Mouse (Mus musculus): ENCODE data around the gene Sec22a.
A peak's percentile ranks its signal among the peaks of the same experiment; 100 is the strongest.

Sec22a gene

DNA sequence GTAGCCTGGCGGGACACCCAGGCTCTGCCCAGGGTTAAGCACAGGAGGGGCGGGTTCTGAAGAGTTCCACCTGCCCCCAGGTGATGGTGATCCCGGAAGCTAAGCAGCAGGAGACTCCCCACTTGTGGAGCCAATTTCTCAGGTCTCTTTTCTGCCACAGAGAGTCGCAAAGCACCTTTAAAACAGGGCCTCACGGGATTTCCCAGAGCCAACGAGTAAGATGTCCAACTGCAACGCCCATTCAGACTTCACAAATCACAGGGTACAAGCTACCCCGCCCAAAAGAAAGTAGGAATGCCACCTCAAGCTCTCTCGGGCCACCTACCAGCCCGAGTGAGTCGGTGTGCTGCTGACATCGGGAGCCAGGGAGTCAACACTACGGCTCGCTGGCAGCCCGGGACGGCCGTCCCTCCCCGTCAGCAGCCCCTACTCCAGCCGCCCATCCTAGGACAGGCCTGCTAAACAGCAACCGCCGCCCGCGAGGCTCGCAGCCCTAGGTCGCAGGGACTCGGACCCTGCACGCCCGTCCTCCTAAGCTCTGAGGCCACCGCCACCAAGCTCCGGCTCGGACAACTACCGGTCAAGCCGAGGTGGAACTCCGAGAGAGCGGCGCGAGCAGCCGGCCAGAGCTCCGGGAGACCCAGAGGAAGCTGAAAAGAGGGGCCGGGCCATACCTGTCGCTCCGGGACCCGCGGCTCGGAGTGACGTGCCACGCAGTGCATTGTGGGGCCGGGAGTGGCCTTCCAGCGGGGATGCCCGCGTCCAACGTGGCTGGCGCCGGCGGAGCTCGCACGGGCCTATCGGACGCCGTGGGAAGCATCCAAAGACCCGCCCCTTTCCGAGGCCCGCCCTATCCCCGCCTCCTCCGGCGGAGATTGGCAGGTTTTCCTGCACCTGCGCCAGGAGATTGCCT lies at the start of gene Sec22a:
TSS of gene Sec22a (minus strand) at position 769 of the 913 bp plus-strand sequence.
- peak; percentile 91 to 92 for DNase-seq (ENCODE audit: low spot score in 2 of 2)

DNA sequence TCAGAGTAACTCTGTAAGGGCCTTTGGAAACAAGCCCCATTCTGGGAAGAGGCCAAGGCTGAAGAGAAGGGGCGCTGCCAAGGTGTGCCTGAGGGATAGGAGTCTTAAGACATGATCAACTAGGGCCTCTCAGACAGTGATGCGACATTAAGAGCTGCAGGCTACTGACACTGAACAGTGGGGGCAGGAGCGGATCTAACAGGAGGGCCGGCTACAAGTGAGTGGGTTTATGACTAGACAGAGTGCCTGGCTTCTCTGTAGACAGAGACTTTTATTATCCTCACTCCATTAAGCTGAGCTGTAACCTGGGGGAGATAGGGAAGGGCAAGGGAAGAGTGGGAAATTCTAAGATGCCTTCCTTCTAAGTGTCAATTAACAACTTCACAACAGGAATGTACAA lies 43.0 kb upstream of the Sec22a start:
- DNase-seq (ENCODE audit: low spot score in 2 of 2), result no peak

DNA sequence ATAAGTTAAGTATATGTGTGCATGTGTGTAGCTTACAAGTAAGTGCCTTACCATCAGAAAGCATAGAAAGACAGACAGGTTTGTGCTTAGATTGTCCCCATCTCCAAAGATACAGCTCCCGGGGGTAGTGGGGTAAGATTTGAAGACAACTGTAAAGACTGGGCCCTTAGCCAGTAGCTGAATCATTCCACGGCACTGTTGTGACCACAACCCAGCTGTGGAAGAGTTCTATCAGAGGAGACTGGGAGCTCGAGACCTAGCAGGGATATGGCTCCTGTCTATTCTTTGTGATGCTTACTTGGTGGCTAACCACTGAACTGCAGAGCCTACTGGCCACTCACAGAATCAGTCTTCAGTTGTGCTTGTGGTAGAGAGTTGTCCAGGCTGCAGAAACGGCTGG lies 42.4 kb upstream of the Sec22a start:
- no peak for DNase-seq (ENCODE audit: low spot score in 2 of 2)

DNA sequence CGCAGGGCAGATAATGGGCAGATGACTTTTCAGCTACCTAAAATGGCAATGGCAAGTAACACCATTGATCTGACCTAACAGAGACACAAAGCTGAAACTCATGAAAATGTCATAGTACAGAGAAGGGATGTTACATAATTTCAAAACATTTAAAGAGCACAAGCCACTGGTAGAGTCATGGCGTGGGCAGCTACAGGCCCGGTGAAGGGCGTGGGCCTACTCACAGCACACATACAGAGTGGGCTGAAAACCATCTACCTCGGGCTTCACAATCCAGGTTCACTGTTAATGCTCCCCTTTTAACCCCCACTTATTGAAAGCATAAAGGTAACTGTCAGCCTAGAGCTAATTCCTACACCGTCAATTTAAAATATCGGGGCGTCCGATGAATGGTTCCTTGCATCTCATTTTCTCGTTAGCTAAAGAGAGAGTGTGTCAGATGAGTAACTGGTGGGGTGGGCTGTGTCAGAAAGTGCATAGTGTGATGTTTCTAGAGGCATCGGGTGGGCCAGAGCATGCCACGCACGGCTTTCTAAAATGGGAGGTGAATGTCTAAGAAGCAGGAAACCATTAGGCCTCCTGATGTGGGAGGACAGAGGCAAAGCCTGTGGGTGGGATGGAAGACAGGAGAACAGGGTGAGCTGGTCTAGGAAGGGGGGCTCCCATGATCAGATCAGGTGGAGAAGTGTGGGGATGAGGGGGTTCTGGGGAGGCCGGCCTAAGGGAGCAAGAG lies 41.8 kb upstream of the Sec22a start:
- no peak for DNase-seq (ENCODE audit: low spot score in 2 of 2)

DNA sequence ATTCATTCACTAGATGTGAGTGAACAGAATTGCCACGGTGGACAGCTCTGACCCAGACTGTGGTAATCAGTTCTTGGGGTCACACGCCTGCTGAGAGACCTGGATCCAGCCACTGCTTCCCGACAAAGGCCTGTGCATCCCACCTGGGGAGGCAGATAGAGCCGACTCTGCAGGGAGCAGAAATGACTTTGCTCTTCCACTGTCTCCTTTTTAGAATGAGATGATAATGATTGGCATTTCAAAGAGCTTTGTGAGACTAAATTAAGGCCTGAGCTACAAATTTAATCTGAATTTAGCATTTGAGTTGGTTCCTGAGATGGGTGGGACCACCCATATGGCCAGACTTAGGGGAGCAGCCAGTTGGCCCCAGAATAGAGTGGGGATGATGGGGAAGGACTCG lies 41.1 kb upstream of the Sec22a start:
- no peak for DNase-seq (ENCODE audit: low spot score in 2 of 2)

DNA sequence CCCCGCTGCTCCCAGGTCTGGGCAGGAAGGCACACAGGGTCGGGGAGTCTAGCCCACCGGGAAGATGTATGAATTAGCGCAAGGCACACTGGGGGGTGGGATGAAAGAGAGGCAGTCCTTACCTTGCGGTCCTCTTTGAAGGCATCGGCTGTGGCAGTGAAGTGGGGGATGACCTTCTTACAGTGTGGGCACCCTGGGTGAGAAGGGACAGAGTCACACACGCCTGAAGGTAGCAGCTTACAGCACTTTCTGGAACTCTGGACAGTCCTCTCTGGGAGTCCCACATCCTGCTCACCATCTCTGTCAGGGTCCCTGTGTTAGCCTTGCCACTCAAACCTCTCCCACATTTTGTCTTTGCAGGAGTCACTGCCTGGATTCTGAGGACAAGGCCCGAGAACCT lies 40.2 kb upstream of the Sec22a start:
- no peak for DNase-seq (ENCODE audit: low spot score in 2 of 2)

DNA sequence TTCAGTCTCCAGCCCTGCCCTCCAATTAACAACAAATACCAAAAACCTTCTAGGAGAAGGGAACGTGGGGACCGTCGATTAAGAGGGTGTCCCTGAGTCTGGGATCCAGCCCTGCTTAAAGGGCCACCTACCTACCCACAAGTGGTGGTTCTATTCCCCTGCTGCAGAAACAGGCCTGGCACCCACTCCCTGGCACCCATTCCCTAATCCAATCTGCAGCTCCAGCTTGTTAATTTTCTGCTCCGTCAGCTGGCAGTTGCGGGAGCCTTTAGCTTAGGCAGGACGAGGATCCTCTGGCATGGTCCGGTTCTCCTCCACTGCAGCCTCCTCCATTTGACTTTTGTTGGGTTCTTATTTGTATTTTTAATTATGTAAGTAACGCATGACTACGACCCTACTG lies 39.6 kb upstream of the Sec22a start:
- DNase-seq (ENCODE audit: low spot score in 2 of 2), result no peak

DNA sequence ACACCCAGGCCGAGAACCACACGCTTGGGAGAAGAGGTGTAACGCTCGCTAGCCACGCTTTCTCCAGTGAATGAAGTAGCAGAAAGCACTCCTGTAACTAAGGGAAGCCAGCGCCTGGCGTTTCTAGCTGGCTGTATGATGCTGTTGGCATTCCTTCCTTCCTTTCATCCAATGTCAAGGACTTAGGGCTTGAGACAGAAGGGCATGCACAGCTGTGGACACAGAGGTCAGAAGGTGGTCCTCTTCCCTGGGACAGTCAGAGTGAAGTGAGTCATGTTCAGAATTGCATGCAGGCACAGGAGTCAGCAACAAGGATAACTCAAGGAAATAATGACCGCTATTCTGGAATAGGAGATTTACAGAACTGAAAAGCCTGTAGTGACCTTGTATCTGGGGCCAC lies 29.1 kb upstream of the Sec22a start:
- no peak for DNase-seq (ENCODE audit: low spot score in 2 of 2)

DNA sequence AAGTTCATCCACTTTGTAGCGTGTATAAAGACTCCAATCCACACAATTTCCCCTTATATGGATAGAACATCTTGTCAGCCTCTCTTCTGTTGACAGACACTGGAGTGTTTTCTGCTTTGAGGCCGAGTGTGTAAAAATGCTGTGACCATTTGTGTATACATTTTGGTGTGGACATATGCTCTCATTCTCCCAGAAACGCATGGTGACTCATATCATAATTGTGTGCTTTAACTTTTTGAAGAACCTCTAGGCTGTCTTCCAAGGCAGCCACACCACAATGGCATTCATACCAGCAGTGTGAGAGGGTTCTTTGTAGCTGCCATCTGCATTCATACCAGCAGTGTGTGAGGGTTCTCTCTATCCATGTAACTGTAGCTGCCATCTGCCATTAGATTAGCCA lies 21.9 kb upstream of the Sec22a start:
- DNase-seq (ENCODE audit: low spot score in 2 of 2), result no peak

DNA sequence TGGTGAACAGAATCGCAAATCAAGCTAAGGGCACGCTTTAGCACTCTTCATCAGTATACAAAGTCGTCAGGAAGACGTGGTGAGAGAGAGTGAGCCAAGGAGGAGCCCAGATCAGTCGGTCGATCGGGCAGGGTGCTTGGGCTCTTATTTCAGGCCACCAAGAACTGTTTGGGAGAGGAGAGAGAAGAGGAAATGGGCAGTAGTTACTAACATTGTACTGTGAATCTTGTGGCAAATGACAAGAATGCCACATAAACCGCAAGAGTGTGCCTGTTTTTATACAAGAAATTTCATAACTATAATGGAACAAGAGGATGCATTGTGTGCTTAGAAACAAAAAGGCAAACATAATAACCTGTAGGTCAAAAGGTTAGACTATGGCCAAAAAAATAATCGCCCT lies 16.3 kb upstream of the Sec22a start:
- DNase-seq (ENCODE audit: low spot score in 2 of 2), result no peak

DNA sequence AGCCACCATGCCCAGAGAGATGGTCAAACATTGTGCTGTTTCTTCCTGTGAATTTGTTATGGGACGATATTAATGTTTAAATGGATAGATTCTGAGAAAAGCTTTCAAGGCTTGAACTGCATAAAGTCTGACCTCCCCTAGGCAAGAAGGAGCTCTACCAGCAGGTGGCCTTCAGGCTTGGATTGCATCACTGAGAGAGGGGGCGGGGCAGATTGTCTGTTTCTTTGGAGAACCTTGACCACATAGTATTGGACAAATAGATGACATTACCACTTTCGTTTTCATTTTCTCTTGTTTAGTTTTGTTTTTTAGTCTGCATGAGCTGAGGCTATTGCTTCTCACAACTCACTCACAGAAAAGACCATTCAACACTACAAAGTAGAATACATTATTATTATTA lies 15.6 kb upstream of the Sec22a start:
- DNase-seq (ENCODE audit: low spot score in 2 of 2), result no peak

DNA sequence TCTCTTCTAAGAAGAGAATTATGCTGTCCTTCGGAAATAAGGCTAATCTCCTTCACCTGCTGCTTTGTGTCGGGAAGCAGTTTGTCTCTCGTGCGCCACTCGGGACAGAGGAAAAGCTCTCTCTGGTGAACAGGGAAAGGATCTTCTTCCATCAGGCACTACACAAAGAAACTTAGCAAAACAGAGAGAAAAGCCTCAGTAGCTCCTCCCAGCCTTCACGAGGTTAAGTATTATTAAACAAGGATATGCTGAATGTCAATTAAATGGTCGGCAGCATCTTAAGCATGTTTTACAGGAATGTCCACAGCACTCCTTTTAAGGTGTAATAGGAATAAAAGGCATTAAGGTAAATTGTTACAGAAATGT lies 328 bp upstream of the Sec22a start:
- no peak for DNase-seq (ENCODE audit: low spot score in 2 of 2)

DNA sequence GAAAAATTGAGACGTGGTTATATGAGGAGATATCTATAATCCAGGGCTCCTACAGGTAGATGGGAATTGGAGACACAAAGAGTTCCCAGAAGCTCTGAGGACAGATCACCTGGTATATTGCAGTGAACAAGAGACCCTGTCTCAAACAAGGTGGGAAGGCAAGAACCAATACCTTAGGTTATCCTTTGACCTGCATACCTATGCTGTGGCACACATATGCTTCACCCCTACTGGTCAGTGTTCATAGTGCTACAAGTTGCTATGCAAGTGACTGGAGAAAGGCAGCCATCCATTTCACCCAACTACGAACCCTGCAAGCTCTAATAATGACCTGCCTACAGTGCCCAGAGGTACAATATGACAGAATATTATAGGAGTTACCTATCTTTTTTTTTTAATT lies 1.5 kb downstream of the Sec22a start:
- DNase-seq (ENCODE audit: low spot score in 2 of 2), result no peak

DNA sequence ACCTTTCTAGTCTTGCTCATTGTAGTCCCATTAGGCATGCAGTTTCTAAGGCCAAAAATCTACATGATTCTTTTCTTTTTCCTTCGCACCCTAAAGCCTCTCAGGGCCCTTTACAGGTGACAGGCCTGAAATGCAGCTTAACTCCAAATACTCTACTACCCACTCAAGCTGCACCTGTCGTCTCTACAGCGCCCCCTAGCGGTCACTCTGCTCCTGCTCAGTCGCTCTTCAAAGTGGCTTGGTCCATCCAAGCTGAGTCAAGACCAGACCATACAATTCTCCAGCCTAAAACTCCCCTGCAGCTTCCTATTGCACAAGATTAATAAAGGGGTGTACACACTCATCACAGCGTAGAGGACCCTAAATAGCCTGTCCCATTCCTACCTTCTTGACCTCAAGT lies 3.1 kb downstream of the Sec22a start:
- DNase-seq (ENCODE audit: low spot score in 2 of 2), result no peak

DNA sequence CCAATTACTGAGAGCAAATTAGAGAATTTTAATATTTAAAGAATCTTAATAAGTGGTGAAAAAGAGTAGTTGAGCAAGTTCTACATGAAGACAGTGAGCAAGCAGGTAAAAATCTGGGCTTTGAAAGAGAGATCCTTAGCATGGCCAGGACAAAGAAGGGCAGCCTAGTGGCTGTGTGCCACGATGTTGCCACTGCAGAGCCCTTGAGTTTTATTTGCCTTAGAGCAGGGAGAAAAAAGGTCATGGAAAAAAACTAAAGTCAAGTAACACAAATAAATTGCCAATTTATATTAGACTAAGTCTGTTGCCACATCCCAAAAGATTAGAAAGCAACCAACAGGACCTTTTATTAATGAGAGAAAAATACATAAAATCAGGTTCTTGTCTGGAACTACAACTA lies 6.3 kb downstream of the Sec22a start:
- DNase-seq (ENCODE audit: low spot score in 2 of 2), result no peak

DNA sequence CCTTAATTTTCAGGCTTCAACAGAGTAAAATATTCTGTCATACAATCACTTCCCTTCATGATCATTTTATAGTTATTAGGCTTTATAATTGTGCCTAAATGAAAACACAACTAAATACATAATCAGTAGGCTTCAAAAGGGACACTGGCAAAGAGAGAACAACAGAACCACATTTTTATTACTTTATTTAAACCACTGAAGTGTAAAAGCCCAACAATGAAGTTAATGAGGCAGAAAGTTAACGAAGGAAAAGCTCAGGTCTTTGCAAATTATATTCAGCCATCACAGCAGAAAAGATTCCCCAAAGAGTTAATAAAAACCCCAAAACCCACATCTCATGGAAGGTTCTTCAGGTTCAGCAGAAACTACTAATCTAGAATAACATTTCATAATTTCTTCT lies 33.3 kb downstream of the Sec22a start:
- DNase-seq (ENCODE audit: low spot score in 2 of 2), result no peak

DNA sequence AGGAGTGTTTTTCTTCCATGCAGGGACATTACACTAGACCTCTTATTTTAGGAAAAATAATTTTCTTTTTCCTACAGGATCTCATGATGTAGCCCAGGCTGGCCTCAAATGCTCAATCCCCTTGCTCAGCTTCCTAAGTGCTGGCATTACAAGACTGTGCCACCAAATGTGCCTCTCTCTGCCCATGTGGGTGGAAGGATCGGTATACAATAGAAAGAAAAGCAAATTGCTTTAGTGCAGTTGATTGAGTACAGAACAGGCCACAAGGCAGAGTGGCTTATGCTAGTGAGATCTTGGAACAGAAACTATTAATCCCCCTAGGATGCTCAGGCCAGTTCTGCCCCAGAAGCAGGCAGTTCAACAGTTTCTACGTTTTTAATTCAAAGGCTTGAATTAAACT lies 43.9 kb downstream of the Sec22a start:
- no peak for DNase-seq (ENCODE audit: low spot score in 2 of 2)

DNA sequence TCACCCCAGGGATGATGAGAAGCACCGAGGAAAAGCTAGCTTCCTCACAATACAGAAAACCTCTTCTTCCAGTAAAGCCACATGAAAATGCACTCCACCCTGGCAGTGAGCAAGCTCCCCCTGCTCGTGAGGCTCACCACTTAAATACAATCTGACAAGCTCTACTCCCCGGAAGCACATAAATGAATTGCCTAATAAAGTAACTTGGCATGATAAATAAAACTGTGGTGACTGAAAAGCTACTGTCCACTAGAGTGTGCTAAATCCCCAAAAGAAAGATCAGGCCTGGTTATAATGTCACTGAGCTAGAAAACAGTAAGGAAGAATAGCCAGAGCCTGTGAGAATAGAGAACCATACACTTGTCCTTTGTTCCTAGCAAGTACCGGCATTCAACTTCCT lies 44.4 kb downstream of the Sec22a start:
- DNase-seq (ENCODE audit: low spot score in 2 of 2), result no peak

DNA sequence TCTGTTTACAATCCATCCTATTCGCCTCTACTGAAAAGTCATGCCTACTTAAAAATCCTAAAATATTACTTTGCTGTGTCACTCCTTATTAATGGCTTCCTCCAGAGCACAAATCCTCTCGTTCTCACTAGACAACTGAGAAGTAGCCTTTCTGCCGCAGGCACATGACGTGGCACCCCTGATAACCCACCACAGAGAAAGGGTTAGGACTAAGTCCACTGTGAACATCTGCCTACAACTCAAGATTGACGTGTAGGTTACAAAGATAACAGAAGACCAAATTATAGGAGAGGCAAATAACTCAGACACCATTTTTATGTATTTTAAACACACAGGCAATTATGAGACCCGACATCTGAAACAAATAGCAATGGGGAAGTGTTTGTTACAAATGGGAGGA lies 45.3 kb downstream of the Sec22a start:
- DNase-seq (ENCODE audit: low spot score in 2 of 2), result no peak

DNA sequence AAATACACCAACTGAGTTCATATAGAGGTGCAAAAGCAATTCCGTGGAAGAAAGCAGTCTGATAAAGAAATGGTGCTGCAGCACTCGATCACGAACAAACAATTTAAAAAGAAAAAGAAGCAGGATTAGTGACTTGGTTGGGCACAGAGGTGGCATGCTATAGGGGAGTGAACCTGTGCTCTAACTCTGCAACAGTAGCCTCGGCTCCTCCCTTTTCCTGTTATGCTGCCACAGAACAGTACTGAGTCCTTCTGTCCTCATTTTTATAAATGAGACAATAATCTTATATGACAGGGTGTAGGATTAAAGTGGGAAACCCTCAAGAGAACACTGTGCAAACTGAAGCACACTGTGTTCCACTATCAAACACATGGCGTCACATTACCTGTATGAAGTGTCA lies 46.3 kb downstream of the Sec22a start:
- no peak for DNase-seq (ENCODE audit: low spot score in 2 of 2)

DNA sequence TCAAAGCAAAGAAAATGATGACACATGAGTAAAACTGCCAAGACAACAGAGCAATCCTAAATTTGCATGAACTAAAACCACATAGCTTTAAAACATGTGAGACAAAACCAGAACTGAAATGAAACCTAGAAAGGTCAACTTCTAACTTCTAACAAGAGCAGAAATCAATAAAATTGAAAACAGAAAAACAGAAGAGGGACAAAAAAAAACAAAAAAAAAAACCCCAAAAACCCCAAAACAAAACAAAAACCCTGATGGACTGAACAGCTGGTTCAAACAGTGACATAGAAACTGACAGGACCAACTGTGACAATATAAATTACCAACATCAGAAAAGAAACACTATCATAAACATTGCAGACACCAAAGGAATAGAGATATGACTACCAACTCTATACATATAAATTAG lies 46.9 kb downstream of the Sec22a start:
- no peak for DNase-seq (ENCODE audit: low spot score in 2 of 2)

DNA sequence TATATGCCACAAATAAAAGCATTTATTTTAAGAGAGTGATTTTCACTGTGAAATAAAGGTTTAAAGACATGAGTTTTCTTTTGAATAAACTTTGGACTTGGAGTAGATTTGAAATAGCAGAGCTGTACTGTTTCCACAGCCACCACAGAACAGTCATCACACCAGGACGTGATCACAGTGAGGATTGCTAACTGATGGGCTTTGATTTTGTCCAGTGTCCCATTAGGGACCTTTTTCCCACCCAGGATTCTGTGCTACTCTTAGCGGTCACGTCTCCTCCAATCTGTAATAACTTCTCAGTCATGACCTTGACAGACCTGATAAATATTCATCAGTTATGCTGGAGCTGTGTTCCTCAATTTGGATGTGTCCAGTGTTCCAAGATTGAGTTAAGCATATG lies 48.2 kb downstream of the Sec22a start:
- no peak for DNase-seq (ENCODE audit: low spot score in 2 of 2)

DNA sequence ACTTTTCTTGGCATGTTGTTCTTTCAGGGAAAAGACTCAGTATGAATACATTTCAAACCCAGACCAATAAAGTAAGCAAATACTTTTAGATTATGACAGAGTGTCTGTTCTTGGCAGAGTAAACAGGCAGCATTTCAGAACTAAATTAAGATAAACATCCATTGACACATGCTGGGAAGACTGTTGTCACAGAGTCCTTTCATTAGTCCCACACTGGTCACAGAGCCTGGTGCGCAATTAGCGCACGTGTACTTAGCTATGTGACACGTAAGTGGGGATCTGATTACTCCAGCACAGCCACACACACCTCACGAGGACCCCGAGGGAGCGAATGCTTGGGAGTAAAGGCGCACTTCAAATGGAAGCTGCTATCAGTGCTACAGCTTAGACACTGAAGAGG lies 52.1 kb downstream of the Sec22a start:
- DNase-seq (ENCODE audit: low spot score in 2 of 2), result no peak

Data from heart, adult 9 months (tissue).